Mouse (Mus musculus) lung, postnatal 0 days (tissue): ENCODE measurements around the gene Plxdc2.

Experiments used
- CTCF ChIP-seq: IDR thresholded peaks from 2 replicates; pipeline ENCODE4 v1.5.1; 2016; ENCODE audit warnings: antibody characterized with exemption, mild to moderate bottlenecking
- EP300 ChIP-seq: IDR thresholded peaks from 2 replicates; pipeline ENCODE4 v1.6.1; 2016; ENCODE audit warnings: antibody characterized with exemption, mild to moderate bottlenecking, control low read depth

DNA sequence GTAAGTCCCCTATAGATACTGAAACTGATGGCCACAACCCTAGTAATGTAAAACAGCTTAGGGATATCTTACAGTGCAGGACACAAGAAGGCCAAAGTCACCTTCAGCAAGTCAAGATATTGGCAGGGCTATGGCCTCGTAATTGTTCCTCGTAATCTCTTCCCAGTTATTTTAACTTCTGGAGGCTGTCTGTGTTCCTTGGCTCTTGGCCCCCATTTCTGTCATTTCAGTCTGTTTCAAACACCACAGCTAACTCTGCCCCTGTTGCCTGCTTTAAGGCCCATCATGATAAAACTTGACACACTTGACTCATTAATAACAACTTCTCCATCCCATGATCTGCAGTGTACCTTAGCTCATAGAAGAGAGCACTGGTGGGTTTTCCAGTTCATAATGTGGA, 378.3 kb downstream of the Plxdc2 start:
- TF ChIP-seq CTCF = no peak
- no peak for TF ChIP-seq EP300
